Mouse (Mus musculus) liver, embryonic 12.5 days (tissue): ENCODE data around the gene Clstn1. TPM values are rescaled to one million over a fixed set of nuclear protein-coding genes. Genes with fewer than 3 reads are reported as not detected.
"Not testable (repeated sequence)": the region's sequence is repeated elsewhere in the genome, so short reads cannot be mapped to it uniquely, and the experiment has no call there.

ENCODE experiments used
- ATAC-seq: fragments of 200-750 bp; cut with Nextera tagmentation; 2 replicates; pipeline ENCODE4 v1.8.0; 2017; ENCODE audit warnings: moderate number of reproducible peaks, mild to moderate bottlenecking, moderate library complexity
- H3K27ac ChIP-seq: fragments of 300-500 bp; sonication (generic); 2 replicates; pipeline ENCODE4 v1.5.1; 2016; ENCODE audit warnings: mild to moderate bottlenecking
- H3K27me3 ChIP-seq: fragments of 300-500 bp; sonication (generic); replicated peaks from 2 replicates; pipeline ENCODE4 v1.6.1; 2016; ENCODE audit warnings: mild to moderate bottlenecking, moderate library complexity
- H3K36me3 ChIP-seq: fragments of 300-500 bp; sonication (generic); 2 replicates; pipeline ENCODE4 v1.6.1; 2016; ENCODE audit warnings: mild to moderate bottlenecking, moderate library complexity
- H3K4me1 ChIP-seq: fragments of 300-500 bp; sonication (generic); 2 replicates; pipeline ENCODE4 v1.6.1; 2016
- H3K4me2 ChIP-seq: fragments of 300-500 bp; sonication (generic); 2 replicates; pipeline ENCODE4 v1.6.1; 2016; ENCODE audit warnings: mild to moderate bottlenecking, moderate library complexity
- H3K4me3 ChIP-seq: fragments of 300-500 bp; sonication (generic); 2 replicates; pipeline ENCODE4 v1.5.1; 2016; ENCODE audit warnings: mild to moderate bottlenecking, moderate library complexity
- H3K9ac ChIP-seq: fragments of 300-500 bp; sonication (generic); 2 replicates; pipeline ENCODE4 v1.6.1; 2016; ENCODE audit warnings: mild to moderate bottlenecking, moderate library complexity
- H3K9me3 ChIP-seq: fragments of 300-500 bp; sonication (generic); replicated peaks from 2 replicates; pipeline ENCODE4 v1.6.1; 2016; ENCODE audit warnings: mild to moderate bottlenecking, moderate library complexity
- WGBS: fragments of 180-500 bp; shearing (Covaris S2); methylation state at CpG from one replicate; pipeline ENCODE4 v1.1.7; 2016; ENCODE audit not compliant: insufficient replicate concordance; 5-methylcytosine and 5-hydroxymethylcytosine counted together
- polyA plus RNA-seq: library from polyadenylated mRNA; unstranded; fragments of >200 nt; fragmentation: Nextera tagmentation; extraction: Ambion mirVana; gene quantifications from 2 replicates; pipeline ENCODE4 v1.2.1, GENCODE M21; 2016

The Clstn1 gene
- polyA plus RNA-seq, 1 experiment from 2014 or later: 6.9 TPM

DNA sequence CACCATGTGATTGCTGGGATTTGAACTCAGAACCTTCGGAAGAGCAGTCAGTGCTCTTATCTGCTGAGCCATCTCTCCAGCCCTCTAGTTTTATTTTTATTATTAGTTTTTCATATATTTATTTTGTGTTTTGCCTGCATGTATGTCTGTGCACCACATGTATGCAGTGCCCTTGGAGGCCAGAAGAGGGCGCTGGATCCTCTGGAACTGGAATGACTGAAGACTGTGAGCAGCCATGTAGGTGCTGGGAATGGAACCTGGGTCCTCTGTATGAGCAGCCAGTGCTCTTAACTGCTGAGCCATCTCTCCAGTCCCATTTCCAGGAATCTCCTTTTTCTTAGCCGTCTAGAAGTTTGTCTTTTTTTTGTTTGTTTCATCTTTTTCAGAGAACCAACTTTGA, 18.2 kb downstream of the Clstn1 start:
- no peak overlapping the region for H3K4me3 ChIP-seq
- 65% methylated on average over 3 of the region's 3 CpGs for WGBS
- no peak overlapping the region for H3K9ac ChIP-seq
- H3K27me3 ChIP-seq: no peaks in the 10 kb centered on the region; the same call in 1 of the 2 replicates
- no peaks in the 10 kb centered on the region for H3K9me3 ChIP-seq
- H3K36me3 ChIP-seq: no peaks in the 10 kb centered on the region
- no peak for ATAC-seq
- H3K4me1 ChIP-seq: peaks cover 17% of the 10 kb centered on the region
- H3K4me2 ChIP-seq: no peak overlapping the region
- no peak overlapping the region for H3K27ac ChIP-seq

DNA sequence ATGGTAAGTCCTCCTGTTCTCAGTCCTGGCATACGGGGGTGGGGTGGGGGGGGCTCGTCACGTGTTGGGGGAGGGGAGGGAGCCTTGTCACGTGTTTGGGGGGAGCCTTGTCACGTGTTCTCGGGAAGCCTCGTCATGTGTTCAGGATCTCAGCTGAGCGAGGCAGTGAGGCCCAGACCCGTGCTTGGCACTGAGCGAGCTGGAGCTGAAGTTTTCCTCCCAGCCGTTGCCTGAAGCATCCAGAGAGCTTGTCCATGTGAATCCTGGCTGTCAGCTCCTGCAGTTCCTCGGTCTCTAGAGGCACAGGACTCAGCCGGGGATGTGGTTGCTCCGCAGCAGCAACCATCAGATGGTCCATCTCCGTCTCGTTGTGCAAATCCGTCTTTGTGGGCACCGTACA, 19.8 kb downstream of the Clstn1 start:
- ATAC-seq: no peak
- no peaks in the 10 kb centered on the region for H3K36me3 ChIP-seq
- no peak overlapping the region for H3K9ac ChIP-seq
- no peak overlapping the region for H3K4me2 ChIP-seq
- 67% methylated on average over 18 of the region's 18 CpGs for WGBS
- no peaks in the 10 kb centered on the region for H3K9me3 ChIP-seq
- H3K4me1 ChIP-seq: peaks cover 17% of the 10 kb centered on the region
- no peaks in the 10 kb centered on the region; the same call in 1 of the 2 replicates for H3K27me3 ChIP-seq
- H3K4me3 ChIP-seq: no peak overlapping the region
- no peak overlapping the region for H3K27ac ChIP-seq

DNA sequence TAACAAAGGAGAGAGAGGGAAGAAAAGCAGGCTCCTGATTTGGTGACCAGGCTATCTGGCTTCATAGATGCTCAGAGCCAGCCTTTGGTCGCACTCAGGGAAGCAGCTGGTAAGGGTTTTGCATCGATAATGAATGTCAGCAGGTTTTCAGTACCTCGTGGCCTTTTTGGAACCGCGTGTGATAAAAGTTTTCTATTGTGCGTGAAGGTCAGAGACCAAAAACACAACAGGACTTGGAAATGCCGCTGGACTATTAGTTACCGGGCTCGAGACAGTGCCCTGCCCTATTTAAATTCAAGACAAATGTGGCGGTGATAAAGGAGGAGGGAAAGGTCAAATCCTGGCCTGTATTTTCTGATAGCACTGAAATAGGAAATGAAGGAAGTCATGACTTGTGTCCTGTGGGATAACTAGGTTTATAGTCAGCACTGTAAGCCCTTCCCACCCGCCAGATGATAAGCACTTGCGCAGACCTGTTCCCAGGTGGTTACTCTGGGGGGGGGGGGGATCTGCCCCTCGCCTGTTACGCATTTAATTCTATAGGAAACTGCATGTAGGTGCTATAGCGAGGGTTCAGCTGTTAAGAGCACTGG, 20.6 kb downstream of the Clstn1 start:
- no peak overlapping the region for H3K9ac ChIP-seq
- H3K4me1 ChIP-seq: peaks cover 17% of the 10 kb centered on the region
- H3K4me2 ChIP-seq: no peak overlapping the region
- H3K9me3 ChIP-seq: no peaks in the 10 kb centered on the region
- no peak overlapping the region for H3K27ac ChIP-seq
- no peaks in the 10 kb centered on the region; the same call in 1 of the 2 replicates for H3K27me3 ChIP-seq
- no peak for ATAC-seq
- no peaks in the 10 kb centered on the region for H3K36me3 ChIP-seq
- WGBS: 21% methylated on average over 15 of the region's 15 CpGs
- no peak overlapping the region for H3K4me3 ChIP-seq

DNA sequence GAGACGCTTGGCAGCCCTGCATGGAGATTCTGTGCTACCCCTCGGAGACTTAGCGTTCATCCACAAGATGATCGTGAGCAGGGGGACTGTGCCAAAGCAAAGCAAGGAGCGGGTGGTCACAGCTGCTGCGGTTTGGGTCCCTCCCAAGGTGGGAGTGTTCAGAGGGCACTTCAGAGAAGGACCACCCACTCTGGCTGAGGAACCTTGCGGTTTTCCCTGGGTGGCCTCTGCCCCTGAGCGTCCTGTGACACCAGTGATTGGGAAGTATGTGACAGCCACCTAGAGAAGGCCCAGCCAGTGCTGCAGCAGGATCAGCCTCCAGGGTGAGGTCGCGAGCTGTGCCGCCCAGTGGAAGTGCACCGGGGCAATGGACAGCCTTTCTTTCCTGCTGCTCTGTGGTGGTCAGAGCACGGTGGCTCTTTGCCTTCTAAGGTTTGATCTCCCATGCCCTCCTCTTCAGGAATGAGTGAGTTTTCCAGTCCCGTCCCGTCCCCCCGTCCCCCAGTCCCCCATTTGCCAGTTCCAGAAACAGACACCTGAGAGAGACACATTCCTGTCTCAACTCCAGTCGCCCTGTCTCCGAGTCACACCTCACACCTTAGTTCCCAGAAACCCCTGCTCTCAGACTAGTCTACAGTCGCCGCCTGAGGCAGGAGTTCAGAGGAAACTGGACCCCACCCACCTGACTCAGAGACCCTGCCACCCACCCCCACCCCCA, 21.5 kb downstream of the Clstn1 start:
- no peak overlapping the region for H3K9ac ChIP-seq
- peaks cover 17% of the 10 kb centered on the region for H3K4me1 ChIP-seq
- no peak overlapping the region for H3K4me2 ChIP-seq
- H3K4me3 ChIP-seq: no peak overlapping the region
- H3K27ac ChIP-seq: no peak overlapping the region
- 36% methylated on average over 20 of the region's 20 CpGs for WGBS
- no peaks in the 10 kb centered on the region for H3K9me3 ChIP-seq
- no peaks in the 10 kb centered on the region; the same call in 1 of the 2 replicates for H3K27me3 ChIP-seq
- ATAC-seq: no peak
- no peaks in the 10 kb centered on the region for H3K36me3 ChIP-seq

DNA sequence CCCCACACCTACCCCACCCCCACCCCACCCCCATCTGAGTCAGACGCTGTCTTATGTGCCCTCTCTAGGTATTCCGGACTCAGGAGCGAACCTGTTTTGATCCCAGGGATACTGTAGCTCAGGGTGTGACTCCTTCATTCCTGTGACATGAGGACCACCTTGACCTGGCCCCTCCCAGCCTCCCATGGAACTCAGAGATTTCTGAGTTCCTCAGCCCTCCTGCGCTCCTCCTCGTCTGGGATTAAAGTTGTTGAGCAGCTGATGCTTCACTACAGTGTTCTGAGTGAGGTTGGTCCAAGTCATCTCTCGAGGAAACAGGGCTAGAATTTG, 22.0 kb downstream of the Clstn1 start:
- H3K9ac ChIP-seq: no peak overlapping the region
- H3K4me1 ChIP-seq: peaks cover 17% of the 10 kb centered on the region
- H3K9me3 ChIP-seq: no peaks in the 10 kb centered on the region
- no peak for ATAC-seq
- no peaks in the 10 kb centered on the region; the same call in 1 of the 2 replicates for H3K27me3 ChIP-seq
- WGBS: 70% methylated on average over 6 of the region's 6 CpGs
- no peaks in the 10 kb centered on the region for H3K36me3 ChIP-seq
- H3K4me3 ChIP-seq: no peak overlapping the region
- H3K27ac ChIP-seq: no peak overlapping the region
- H3K4me2 ChIP-seq: no peak overlapping the region

DNA sequence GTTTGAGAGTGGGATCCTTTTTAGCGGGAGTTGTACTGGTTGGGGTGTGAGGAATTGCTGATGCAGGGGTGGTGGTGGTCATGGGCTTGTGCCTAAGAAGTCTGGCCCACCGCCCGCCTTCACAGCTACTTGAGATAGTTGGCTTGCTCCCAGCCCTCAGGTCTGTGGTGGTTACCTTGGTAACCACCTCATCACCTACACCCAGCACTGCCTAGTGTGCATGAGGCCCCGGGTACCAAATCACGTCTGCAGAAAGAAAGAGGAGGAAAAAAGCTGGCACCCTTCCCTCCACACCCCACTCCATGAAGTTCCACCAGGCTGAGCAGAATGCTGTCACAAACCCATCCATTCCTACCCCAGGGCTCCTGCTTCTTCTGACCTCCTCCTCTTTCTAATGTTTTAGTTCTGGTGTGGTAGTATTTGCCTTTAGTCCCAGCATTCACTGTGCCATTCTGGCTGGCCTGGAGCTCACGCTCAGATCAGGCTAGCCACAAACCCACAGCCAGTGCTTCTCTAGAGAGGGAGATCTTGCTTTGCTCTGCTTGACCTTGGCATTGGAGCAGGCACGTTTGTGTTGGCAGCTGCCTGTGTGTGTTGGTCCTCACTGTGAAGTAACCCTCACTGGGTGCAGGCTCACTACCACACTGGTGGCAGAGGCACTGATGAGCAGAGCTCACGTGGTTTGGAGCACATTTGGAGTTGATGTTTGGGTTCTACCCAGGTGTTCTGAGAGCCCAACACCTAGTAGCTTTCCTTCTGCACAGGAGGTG, 23.2 kb downstream of the Clstn1 start:
- no peak for ATAC-seq
- WGBS: 65% methylated on average over 8 of the region's 8 CpGs
- 0 out of 2 replicates have a peak, but pooled peaks cover 2% of the 10 kb centered on the region for H3K9me3 ChIP-seq
- H3K27me3 ChIP-seq: no peaks in the 10 kb centered on the region; the same call in 1 of the 2 replicates
- no peak overlapping the region for H3K4me2 ChIP-seq
- peaks cover 17% of the 10 kb centered on the region for H3K4me1 ChIP-seq
- no peak overlapping the region for H3K4me3 ChIP-seq
- H3K9ac ChIP-seq: no peak overlapping the region
- H3K27ac ChIP-seq: no peak overlapping the region
- no peaks in the 10 kb centered on the region for H3K36me3 ChIP-seq

DNA sequence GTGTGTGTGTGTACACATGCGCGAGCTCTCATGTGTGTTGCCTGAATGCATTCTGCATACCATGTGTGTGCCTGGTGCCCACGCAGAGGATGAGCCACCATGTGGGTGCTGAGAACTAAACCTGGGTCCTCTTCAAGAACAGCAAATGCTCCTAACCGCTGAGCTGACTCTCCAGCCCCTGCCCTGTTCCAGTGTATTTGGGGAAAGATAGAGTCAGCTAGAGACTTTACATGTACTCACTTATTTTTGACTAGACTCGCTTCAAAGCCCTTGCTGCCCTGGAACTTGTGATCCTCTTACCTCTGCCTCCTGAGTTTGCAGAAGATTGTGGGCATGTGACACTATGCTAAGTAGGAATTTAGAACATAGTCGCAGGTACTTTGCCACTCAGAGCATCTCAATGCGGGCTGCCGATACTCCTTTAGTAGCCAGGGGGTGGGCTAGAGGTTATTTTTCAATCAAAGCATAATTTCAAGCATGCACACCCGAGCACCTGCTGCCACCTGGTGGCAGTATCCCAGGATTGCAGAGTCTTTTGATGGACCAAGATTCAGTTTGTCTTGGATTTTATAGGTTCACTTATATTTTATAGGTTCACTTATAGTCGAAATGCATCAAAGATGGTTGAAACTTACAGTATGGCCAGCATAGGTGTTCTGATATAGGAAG, 25.2 kb downstream of the Clstn1 start:
- ATAC-seq: no peak
- peaks cover 17% of the 10 kb centered on the region for H3K4me1 ChIP-seq
- H3K9ac ChIP-seq: no peak overlapping the region
- no peak overlapping the region for H3K4me2 ChIP-seq
- H3K4me3 ChIP-seq: no peak overlapping the region
- peaks cover 7% of the 10 kb centered on the region for H3K9me3 ChIP-seq
- H3K27me3 ChIP-seq: no peaks in the 10 kb centered on the region; the same call in 1 of the 2 replicates
- 38% methylated on average over 10 of the region's 10 CpGs for WGBS
- no peak overlapping the region for H3K27ac ChIP-seq
- 0 out of 2 replicates have a peak, but pooled peaks cover 2% of the 10 kb centered on the region for H3K36me3 ChIP-seq

DNA sequence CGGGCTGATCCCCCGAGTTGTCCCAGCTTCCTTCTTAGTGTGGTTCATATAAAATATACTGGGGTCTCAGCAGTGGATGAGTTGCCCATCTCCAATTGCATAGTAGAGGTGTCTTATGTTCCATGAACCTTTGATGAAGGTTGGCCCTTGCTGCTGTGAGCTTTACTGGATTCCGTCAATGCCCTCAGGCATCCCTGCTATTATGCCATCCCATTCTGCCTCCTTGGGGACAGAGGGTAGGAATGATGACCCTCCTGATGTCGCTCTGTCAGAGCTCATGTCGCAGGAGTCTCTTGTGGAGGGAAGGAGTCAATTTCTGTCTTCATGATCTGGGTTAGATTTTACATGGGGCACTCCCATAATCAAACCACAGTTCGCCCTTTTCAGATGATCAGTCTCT, 27.2 kb downstream of the Clstn1 start:
- WGBS: 63% methylated on average over 6 of the region's 6 CpGs
- H3K9ac ChIP-seq, H3K4me2 ChIP-seq, H3K27ac ChIP-seq, H3K4me1 ChIP-seq, H3K27me3 ChIP-seq, ATAC-seq, H3K4me3 ChIP-seq, H3K9me3 ChIP-seq, H3K36me3 ChIP-seq: not testable (repeated sequence)

DNA sequence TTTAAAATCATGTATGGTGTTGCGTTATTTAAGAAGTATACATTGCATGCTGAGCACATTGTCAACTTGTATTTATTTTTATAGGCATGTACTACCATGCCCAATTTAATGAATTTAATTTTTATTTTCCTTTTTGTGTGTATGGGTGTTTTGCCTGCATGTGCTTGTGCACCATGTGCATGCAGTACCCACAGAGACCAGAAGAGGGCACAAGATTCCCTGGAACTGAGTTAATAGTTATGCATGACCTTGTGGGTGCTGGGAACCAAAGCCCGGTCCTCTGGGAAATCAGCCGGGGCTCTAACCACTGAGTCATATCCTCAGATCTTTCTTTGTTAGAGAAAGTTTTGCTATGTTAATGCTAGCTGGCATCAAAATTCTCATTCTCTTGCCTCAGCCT, 28.6 kb downstream of the Clstn1 start:
- H3K36me3 ChIP-seq: 0 out of 2 replicates have a peak, but pooled peaks cover 2% of the 10 kb centered on the region
- H3K9me3 ChIP-seq: peaks cover 7% of the 10 kb centered on the region
- no peak overlapping the region for H3K9ac ChIP-seq
- no peak overlapping the region for H3K4me3 ChIP-seq
- no peaks in the 10 kb centered on the region for H3K4me1 ChIP-seq
- ATAC-seq: no peak
- no peak overlapping the region for H3K4me2 ChIP-seq
- no peaks in the 10 kb centered on the region for H3K27me3 ChIP-seq
- 84% methylated on average over 3 of the region's 3 CpGs for WGBS
- no peak overlapping the region for H3K27ac ChIP-seq

DNA sequence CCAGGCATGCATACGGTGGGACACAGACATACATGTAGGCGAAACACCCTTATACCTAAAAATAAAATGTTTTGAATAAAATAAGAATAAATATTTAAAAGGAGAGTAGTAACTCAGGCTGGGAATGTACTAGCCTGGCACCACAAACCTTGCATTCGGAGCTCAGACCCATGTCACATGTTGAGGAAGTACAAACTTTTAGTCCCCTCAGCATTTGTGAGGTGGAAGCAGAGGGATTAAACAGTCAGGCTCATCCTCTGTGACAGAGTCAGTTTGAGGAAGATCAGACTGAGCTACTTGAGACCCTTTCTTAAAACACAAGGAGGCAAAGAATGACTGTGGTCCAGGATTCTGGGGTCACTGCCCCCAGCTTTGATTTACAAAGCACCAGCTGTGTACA, 30.7 kb downstream of the Clstn1 start:
- ATAC-seq, H3K36me3 ChIP-seq, H3K4me2 ChIP-seq, H3K4me1 ChIP-seq, H3K9ac ChIP-seq, H3K27me3 ChIP-seq, H3K27ac ChIP-seq, H3K9me3 ChIP-seq, H3K4me3 ChIP-seq: not testable (repeated sequence)
- 70% methylated on average over 3 of the region's 3 CpGs for WGBS

DNA sequence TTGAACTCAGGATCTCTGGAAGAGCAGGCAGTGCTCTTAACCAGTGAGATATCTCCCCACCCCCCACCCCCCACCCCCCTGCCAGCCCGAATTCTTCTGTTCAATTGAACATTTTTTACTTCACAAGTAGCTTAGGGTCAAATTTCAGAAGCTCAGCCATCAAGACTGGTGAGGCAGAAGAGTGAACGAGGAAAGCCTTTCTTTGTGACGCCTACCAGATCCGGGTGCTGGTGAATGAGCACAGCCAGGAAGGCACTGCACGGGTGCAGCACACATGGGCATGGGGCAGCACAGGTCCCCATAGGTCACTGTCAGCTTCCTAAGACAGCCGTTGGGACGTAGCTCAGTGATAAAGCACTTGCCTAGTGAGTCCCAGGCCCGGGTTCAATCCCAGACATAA, 33.7 kb downstream of the Clstn1 start:
- no peak for ATAC-seq
- H3K27ac ChIP-seq: no peak overlapping the region
- no peak overlapping the region for H3K4me3 ChIP-seq
- H3K9me3 ChIP-seq: peaks cover 3% of the 10 kb centered on the region
- H3K4me1 ChIP-seq: no peaks in the 10 kb centered on the region
- 60% methylated on average over 8 of the region's 8 CpGs for WGBS
- no peaks in the 10 kb centered on the region for H3K27me3 ChIP-seq
- 0 out of 2 replicates have a peak, but pooled peaks cover under 1% of the 10 kb centered on the region for H3K36me3 ChIP-seq
- no peak overlapping the region for H3K9ac ChIP-seq
- no peak overlapping the region for H3K4me2 ChIP-seq

DNA sequence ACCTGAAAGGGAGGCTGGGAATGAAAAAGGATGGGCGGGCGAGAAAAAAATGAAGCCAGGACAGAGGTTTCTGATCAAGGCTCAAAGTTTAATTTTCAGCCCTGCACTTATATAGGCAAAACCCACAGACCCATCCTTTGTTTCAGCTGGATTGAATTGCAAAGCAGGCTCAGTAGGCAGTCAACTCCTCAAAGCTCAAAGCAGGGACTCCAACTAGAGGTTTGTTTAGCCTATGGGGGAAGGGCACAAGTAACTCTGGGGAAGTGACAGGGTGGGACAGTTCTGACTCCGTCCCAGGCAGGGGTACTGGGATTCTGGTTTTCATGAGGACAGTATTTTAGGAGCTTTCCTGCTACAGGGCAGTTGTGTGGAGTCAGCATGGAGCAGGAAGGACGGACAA, 35.0 kb downstream of the Clstn1 start:
- Histone ChIP-seq H3K4me3 (no peak overlapping the region), H3K4me1 (no peaks in the 10 kb centered on the region), H3K9ac (no peak overlapping the region), H3K4me2 (no peak overlapping the region), H3K27me3 (no peaks in the 10 kb centered on the region), H3K9me3 (no peaks in the 10 kb centered on the region), H3K27ac (no peak overlapping the region), H3K36me3 (no peaks in the 10 kb centered on the region)
- 55% methylated on average over 4 of the region's 4 CpGs for WGBS
- no peak for ATAC-seq
